Mouse (Mus musculus) olfactory bulb, adult 2 months (tissue): ENCODE measurements at regions not wholly inside any gene's neighbourhood (a gene's known extent, or its start where the extent isn't known, plus 50 kb on each side); places are given as distances from the start of the nearest gene placed in this dataset.

ENCODE experiments used
- CTCF ChIP-seq: fragments of 200-500 bp; IDR thresholded peaks from 2 replicates; pipeline ENCODE4 v1.5.1; 2012; ENCODE audit warnings: low read depth, mild to moderate bottlenecking, low read length, moderate library complexity; ENCODE audit not compliant: insufficient read depth
- POLR2A ChIP-seq: fragments of 200-500 bp; IDR thresholded peaks from 2 replicates; pipeline ENCODE4 v1.6.1; 2012; ENCODE audit warnings: mild to moderate bottlenecking, low read depth, low read length, moderate library complexity; ENCODE audit not compliant: insufficient read depth

DNA sequence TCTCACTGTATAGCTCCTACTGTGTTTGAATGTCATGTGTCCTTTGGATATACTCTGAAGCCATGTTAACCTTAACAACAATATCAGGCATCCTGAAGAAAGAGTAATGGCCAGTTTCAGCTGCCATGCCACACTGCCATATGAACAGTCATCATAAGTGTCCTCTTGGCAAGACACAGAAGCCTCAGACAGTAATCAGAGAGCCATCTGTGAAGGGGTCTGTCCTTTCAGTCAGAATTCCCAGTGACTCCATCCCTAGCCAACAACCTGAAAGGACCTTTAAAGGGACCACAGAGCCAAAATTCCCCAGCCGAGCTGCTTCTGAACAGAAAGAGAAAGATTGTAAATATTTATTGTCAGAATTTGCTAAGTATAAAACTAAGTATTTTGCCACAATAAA lies 63.9 kb upstream of the Plppr4 start:
- no peak for TF ChIP-seq CTCF
- no peak for TF ChIP-seq POLR2A
